In genomic region chr17:40933985-40934384, GRCm38 (mm10) we compare ENCODE assay signal across 9 mouse cellular contexts. TPM values are rescaled to one million over a fixed set of nuclear protein-coding genes. Genes with fewer than 3 reads are reported as not detected.
A peak's percentile ranks its signal among the peaks of the same experiment; 100 is the strongest.
DNase-seq lines count a peak whose midpoint lies in the region; ATAC-seq and TF ChIP-seq lines count a peak whose summit lies in the region.
"Had no signal": no experiment of that assay in that cellular context is flagged by ENCODE, and none has a peak within 500 bp of the region (broad histone marks: within the 10 kb centered on the region; RNA-seq: fewer than 3 reads in every experiment).

No protein-coding gene starts in this region.

- ATAC-seq in forebrain, embryonic 12.5 days (ENCODE audit: low FRiP score) = peak; percentile 45
- no peak for ATAC-seq in limb, embryonic 15.5 days (ENCODE audit: insufficient number of reproducible peaks, low FRiP score, low TSS enrichment, low read depth)

- no peak for TF ChIP-seq CTCF in kidney, adult 2 months (conservative IDR thresholded peaks at IDR 0.05; ENCODE audit: insufficient read depth, insufficient read length, low read depth, low read length)

- no peak overlapping the region for H3K27ac ChIP-seq in kidney, adult 2 months (ENCODE audit: insufficient read depth, low read depth, low read length)
- no peak overlapping the region for H3K27ac ChIP-seq in forebrain, embryonic 12.5 days
- peak overlapping the region; percentile 97; the same call in 1 of the 2 replicates for H3K27ac ChIP-seq in limb, embryonic 15.5 days

- H3K36me3 ChIP-seq in kidney, adult 2 months (ENCODE audit: control insufficient read depth, insufficient read depth, low read length) = peaks cover 3% of the 10 kb centered on the region; the same call in 1 of the 2 replicates
- peaks cover 15% of the 10 kb centered on the region for H3K36me3 ChIP-seq in forebrain, embryonic 12.5 days (replicated peaks)
- peaks cover 17% of the 10 kb centered on the region for H3K36me3 ChIP-seq in limb, embryonic 15.5 days

- no peak for DNase-seq in kidney, adult 2 months
- no peak for DNase-seq in kidney, adult 11 months
- peak; percentile 15 for DNase-seq in MN1 (ENCODE audit: low spot score)
- DNase-seq in skeletal muscle tissue, adult 2 months (ENCODE audit: low read depth, low spot score) = peak; percentile 4
- no peak for DNase-seq in left cerebral cortex, adult 18-20 months (ENCODE audit: low spot score in 2 of 2)
- DNase-seq in urinary bladder, postnatal 4 days (ENCODE audit: low spot score in 2 of 2) = no peak

- H3K9me3 ChIP-seq in forebrain, embryonic 12.5 days = no peaks in the 10 kb centered on the region
- H3K9me3 ChIP-seq in limb, embryonic 15.5 days = no peaks in the 10 kb centered on the region

- peak overlapping the region; percentile 51 for H3K4me3 ChIP-seq in kidney, adult 2 months (ENCODE audit: insufficient read depth, low read depth, low read length)
- peak overlapping the region; percentile 66 for H3K4me3 ChIP-seq in forebrain, embryonic 12.5 days (replicated peaks)
- H3K4me3 ChIP-seq in limb, embryonic 15.5 days = peak overlapping the region; percentile 74

- H3K9ac ChIP-seq in forebrain, embryonic 12.5 days = peak overlapping the region; percentile 55
- H3K9ac ChIP-seq in limb, embryonic 15.5 days = peak overlapping the region; percentile 11

- H3K4me2 ChIP-seq in forebrain, embryonic 12.5 days = peak overlapping the region; percentile 60
- peak overlapping the region; percentile 70 for H3K4me2 ChIP-seq in limb, embryonic 15.5 days

- H3K4me1 ChIP-seq in kidney, adult 2 months (ENCODE audit: control insufficient read depth, insufficient read depth, low read length) = 0 out of 2 replicates have a peak, but pooled peaks cover 3% of the 10 kb centered on the region
- H3K4me1 ChIP-seq in forebrain, embryonic 12.5 days = peaks cover 6% of the 10 kb centered on the region
- peaks cover 6% of the 10 kb centered on the region; the same call in 1 of the 2 replicates for H3K4me1 ChIP-seq in limb, embryonic 15.5 days

- WGBS in kidney, adult 2 months = under 1% methylated on average over 14 of the region's 14 CpGs
- WGBS in forebrain, embryonic 12.5 days = under 1% methylated on average over 14 of the region's 14 CpGs
- under 1% methylated on average over 14 of the region's 14 CpGs for WGBS in limb, embryonic 15.5 days

- H3K27me3 ChIP-seq in kidney, adult 2 months (replicated peaks; ENCODE audit: control insufficient read depth, insufficient read depth, low read length) = no peaks in the 10 kb centered on the region
- no peaks in the 10 kb centered on the region for H3K27me3 ChIP-seq in forebrain, embryonic 12.5 days
- no peaks in the 10 kb centered on the region for H3K27me3 ChIP-seq in limb, embryonic 15.5 days

- no peak for TF ChIP-seq POLR2A in kidney, adult 2 months (IDR thresholded peaks at IDR 0.05; ENCODE audit: low read depth, low read length)

RNA-seq across cellular contexts. Expression of gene Mut, which starts 0.5 kb away (rescaled TPM):
- 60.7 and 73.0 TPM in 2 replicates for polyA plus RNA-seq in kidney, adult 2 months (2012; rRNA removed)
- polyA plus RNA-seq in forebrain, embryonic 12.5 days (2016; fragmentation: Nextera tagmentation; extraction: Ambion mirVana) = 23.7 and 24.1 TPM in 2 replicates
- polyA plus RNA-seq in limb, embryonic 15.5 days (2015; fragmentation: Nextera tagmentation; extraction: Ambion mirVana) = 32.8 and 33.0 TPM in 2 replicates
- 10 to 100 TPM; 38.8 to 42.1 TPM for total RNA-seq in left cerebral cortex, adult 18-20 months (2021)

RNA-seq across cellular contexts. Expression of gene Cenpq, which starts 0.9 kb away (rescaled TPM):
- polyA plus RNA-seq in kidney, adult 2 months (2012; rRNA removed) = 0.56 and 1.0 TPM in 2 replicates
- polyA plus RNA-seq in forebrain, embryonic 12.5 days (2016; fragmentation: Nextera tagmentation; extraction: Ambion mirVana) = 34.6 and 36.2 TPM in 2 replicates
- 20.3 and 21.9 TPM in 2 replicates for polyA plus RNA-seq in limb, embryonic 15.5 days (2015; fragmentation: Nextera tagmentation; extraction: Ambion mirVana)
- total RNA-seq in left cerebral cortex, adult 18-20 months (2021) = 1 to 10 TPM; 3.3 to 3.9 TPM

RNA-seq across cellular contexts. Expression of gene Glyatl3, which starts 19.8 kb away (rescaled TPM):
- not detected in 2 replicates for polyA plus RNA-seq in kidney, adult 2 months (2012; rRNA removed)
- polyA plus RNA-seq in forebrain, embryonic 12.5 days (2016; fragmentation: Nextera tagmentation; extraction: Ambion mirVana) = 0.32 and 0.54 TPM in 2 replicates
- not detected in 2 replicates for polyA plus RNA-seq in limb, embryonic 15.5 days (2015; fragmentation: Nextera tagmentation; extraction: Ambion mirVana)
- not detected for total RNA-seq in left cerebral cortex, adult 18-20 months (2021)
- total RNA-seq: neutrophil, adult 5-6 weeks had no signal

RNA-seq across cellular contexts. Expression of gene 9130008F23Rik, which starts 53.6 kb away (rescaled TPM):
- polyA plus RNA-seq in kidney, adult 2 months (2012; rRNA removed) = 2.9 and 3.7 TPM in 2 replicates
- polyA plus RNA-seq in forebrain, embryonic 12.5 days (2016; fragmentation: Nextera tagmentation; extraction: Ambion mirVana) = 0.73 and 0.88 TPM in 2 replicates
- 2.0 and 2.7 TPM in 2 replicates for polyA plus RNA-seq in limb, embryonic 15.5 days (2015; fragmentation: Nextera tagmentation; extraction: Ambion mirVana)
- not detected for total RNA-seq in left cerebral cortex, adult 18-20 months (2021)
- total RNA-seq: neutrophil, adult 5-6 weeks had no signal

Comparison
In these comparisons a context has a peak if more than half of its experiments do, and no peak if none do; other contexts are left out.
1. DNase-seq: peak in MN1 (single experiment) and skeletal muscle tissue, adult 2 months (single experiment); none in kidney, adult 2 months (single experiment), kidney, adult 11 months (single experiment), left cerebral cortex, adult 18-20 months (0 of 2) and urinary bladder, postnatal 4 days (0 of 2).
2. RNA of gene Cenpq, which starts 0.9 kb away (polyA plus RNA-seq): 34.6 to 36.2 TPM in forebrain, embryonic 12.5 days and 20.3 to 21.9 TPM in limb, embryonic 15.5 days; 0.56 to 1.0 TPM in kidney, adult 2 months; every median in the first group is over 10 times any median in the second.
3. Peak in every context shown above with its lines, with median percentiles within 50 percentile points of each other: H3K4me3 ChIP-seq.